Mouse (Mus musculus) olfactory bulb, adult 2 months (tissue): ENCODE results near the gene Efna4.

ENCODE experiments used
- CTCF ChIP-seq: fragments of 200-500 bp; IDR thresholded peaks from 2 replicates; pipeline ENCODE4 v1.5.1; 2012; ENCODE audit warnings: low read depth, mild to moderate bottlenecking, low read length, moderate library complexity; ENCODE audit not compliant: insufficient read depth
- POLR2A ChIP-seq: fragments of 200-500 bp; IDR thresholded peaks from 2 replicates; pipeline ENCODE4 v1.6.1; 2012; ENCODE audit warnings: mild to moderate bottlenecking, low read depth, low read length, moderate library complexity; ENCODE audit not compliant: insufficient read depth

DNA sequence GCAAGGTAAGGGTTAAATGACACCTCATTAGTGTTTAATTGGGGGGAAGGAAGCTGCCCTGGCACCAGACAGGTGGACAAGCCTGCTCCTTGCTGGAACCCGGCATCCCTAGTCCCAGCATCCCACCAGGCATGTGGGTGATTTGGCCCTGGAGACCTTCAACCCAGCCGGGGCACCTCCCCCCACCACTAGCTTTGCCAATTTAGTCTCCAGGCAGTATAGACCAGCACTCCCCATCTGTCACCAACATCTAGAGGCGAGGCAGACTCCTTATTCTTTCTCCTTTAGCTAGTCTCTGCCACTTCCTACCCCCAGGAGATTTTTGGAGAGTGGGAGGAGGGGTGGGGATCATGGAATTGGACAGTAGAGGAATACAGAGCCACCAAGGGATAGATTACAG lies 7.5 kb downstream of the Efna4 start:
- TF ChIP-seq CTCF (no peak), POLR2A (no peak)
